Mouse (Mus musculus): ENCODE data around the gene Ros1. TPM values are rescaled to one million over a fixed set of nuclear protein-coding genes. Genes with fewer than 3 reads are reported as not detected.

Ros1 gene
- total RNA-seq (2021): not detected in 2 replicates
- long read RNA-seq: 0 reads

DNA sequence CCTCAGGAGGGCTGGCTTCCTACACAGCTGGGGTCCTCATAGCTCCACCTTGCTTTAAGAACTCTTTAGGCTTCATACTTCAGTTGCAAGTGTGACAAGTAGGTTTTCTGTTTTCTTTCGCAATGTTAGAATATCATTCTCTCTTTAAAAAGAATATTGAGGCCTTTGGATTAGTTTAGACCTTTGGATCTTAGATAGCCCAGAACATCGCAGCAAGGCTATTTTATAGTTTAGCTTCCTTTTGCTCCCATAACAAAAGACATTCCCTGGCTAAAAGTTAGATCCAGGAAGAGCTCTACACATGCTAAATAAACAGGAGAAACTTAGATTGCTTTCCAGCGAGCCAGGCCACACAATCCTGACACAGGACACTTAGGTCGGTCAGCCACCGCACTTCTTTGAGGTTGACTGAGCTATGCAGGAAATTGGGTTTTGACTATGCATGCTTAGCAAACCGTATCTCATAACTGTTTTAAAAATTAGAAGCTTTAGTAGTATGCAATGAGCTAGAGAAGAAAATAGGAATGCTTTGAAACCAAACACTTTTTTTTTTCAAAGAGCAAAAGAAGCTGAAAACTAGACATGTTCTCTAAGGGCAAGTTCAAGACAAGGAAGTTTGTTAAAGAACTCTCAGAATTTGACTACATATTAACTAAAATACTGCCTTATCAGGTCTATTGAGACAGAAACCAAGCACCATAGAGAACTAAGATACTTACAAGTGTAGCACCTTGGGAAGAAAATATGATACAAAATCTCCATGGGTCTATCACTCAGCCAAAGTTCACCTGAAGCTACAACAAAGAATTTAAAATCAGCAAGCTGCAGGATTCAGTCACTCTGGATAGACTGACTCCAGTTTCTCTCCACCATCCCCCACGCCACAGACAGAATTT is at the start of gene Ros1:
Gene Ros1 (minus strand): TSS at position 288 of the 896 bp plus-strand sequence.
- no peak for DNase-seq

DNA sequence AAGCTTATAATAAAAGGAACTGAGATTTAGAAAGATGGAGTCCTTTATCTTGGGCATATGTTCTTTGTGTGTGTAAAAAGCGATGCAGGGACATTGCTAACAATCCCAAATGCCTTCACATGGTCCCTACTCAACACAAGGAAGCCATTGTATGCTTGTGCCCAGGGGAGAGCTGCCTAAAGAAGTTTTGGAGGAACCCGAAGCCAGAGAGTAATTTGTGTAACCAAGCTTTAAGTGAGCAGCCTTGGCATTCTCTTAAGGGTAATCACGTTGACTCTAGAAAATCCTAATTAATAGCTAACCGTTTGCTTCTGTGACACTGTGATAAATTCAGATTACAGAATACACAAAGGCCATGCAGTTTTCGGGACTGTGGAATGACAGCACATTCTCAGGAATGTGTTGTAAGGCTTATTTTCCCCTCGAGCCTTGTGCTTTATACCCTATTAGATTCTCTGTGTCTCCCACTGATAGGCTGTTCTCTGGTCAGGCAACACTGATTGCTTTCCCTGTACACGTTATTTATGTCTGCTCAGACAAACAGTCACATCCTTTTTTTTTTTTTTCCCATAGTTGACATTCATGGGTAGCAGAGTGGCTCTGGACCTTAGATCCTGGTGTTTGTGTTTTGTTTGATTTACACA is 47.8 kb upstream of the Ros1 start:
- no peak for DNase-seq

DNA sequence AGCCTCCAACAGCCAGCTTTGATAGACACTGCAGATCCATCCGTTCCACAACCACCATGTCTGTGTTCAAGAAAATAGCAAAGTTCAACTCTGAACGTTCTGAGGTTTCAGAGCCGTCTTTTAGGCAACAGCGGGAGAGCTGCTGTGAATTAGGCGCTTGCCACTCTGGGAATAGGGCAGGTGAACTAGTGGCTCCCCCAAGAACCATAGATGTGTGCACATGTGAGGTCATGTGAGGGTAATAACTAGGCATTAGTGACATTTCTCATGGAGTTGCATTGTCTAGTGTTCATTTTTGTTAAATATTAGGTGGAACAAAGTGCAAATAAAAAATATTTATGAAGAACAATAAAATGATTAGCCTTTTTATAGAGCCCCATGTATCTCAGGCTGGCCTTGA is 47.0 kb upstream of the Ros1 start:
- no peak for DNase-seq

DNA sequence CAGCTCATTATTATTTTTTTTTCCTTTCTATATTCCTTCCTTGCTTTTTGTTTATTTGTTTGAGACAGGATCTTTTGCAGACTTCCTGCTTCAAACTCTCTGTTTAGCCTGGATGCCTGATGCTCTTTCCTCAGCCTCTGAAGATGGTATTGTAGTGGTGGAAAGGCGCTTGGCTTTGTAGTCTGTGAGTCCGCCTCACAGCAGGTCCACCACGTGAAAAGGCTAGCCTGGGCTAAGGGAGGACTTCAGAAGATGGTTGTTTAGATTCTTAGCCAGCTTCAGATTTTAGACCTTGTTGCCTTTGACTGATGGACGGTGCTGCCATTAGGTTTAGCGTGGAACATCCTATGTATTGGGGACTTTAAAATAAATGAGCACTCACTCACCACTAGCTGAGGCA is 40.4 kb upstream of the Ros1 start:
- DNase-seq: no peak

DNA sequence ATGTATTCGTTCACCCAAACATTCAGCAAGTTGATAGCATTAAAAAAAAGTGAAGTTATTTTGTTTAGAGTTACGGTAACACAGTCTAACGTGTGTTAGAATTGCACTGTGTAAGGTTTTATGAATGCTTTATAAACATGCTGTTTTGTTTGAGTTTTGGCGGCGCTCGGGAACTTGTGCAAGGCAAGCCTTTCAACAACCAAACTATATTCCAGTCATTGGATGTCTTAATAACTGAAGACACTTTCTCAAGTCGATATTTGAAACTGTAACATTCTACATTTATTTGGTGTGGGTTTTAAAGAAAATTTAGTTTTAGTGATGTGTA is 39.6 kb upstream of the Ros1 start:
- no peak for DNase-seq

DNA sequence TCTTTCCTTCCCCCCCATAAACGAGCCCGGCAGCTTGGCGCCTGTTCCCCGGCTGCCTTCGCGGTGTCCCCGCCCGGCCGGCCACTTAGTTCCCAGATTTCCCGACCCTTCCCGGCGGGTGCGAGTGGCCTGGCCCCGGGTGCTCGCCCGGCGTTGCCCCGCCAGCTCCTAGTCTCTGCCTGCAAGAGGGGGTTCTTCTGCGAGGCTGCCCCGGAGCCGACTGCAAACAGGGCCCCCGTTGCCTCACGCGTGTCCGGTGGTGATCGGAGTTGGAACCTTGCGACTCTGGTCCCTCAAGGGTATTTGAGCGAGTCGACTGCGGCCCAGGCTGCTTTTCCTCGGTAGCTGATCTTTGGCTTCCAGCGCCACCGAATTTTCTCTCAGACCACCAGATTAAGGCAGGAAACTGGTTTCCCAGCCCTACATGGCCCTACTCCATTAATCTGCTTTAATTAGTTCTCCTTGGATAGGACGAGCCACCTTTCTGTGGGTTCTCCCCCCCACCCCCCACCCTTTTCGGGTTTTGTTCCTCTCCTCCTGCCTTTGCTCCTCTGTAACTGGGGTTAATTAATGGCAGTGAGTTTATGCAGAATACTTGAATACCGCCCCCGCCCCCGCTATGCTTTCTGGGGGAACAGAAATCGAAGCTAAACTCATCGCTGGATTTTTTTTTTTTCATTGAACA is 39.1 kb upstream of the Ros1 start:
- DNase-seq: peak; percentile 38

DNA sequence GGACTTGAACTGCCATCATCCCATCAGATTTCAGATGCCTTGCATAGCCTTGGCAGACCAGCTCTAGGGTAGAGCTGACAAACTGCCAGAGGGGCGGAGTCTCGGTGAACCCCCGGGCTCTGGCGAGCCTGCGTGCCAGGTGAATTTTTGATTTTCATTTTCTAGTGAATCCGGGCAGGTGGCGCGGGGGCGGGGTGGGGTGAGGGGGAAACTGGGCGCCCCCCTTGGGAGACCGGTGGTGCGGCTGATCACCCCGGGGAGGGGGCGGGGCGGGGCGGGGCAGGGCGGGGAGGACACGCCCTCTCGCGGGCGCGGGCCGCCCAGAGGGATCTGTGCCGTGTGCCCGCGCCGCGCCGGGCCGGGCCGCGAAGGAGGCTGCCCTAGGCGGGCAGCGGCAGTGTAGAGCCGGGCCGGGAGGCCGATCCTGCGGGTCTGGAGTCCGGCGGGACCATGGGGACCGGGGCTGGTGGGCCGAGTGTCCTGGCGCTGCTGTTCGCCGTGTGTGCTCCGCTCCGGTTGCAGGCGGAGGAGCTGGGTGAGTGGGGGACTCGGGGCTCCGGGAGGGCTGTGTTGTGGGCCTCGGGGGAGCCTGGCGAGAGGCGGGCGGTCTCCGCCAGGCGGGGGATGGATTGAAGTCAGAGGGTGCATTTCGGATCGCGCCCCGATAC is 38.4 kb upstream of the Ros1 start, which contains the start of gene Dcbld1:
Gene Dcbld1 (plus strand): TSS at position 319 of the 668 bp plus-strand sequence.
- peak; percentile 69 for DNase-seq

DNA sequence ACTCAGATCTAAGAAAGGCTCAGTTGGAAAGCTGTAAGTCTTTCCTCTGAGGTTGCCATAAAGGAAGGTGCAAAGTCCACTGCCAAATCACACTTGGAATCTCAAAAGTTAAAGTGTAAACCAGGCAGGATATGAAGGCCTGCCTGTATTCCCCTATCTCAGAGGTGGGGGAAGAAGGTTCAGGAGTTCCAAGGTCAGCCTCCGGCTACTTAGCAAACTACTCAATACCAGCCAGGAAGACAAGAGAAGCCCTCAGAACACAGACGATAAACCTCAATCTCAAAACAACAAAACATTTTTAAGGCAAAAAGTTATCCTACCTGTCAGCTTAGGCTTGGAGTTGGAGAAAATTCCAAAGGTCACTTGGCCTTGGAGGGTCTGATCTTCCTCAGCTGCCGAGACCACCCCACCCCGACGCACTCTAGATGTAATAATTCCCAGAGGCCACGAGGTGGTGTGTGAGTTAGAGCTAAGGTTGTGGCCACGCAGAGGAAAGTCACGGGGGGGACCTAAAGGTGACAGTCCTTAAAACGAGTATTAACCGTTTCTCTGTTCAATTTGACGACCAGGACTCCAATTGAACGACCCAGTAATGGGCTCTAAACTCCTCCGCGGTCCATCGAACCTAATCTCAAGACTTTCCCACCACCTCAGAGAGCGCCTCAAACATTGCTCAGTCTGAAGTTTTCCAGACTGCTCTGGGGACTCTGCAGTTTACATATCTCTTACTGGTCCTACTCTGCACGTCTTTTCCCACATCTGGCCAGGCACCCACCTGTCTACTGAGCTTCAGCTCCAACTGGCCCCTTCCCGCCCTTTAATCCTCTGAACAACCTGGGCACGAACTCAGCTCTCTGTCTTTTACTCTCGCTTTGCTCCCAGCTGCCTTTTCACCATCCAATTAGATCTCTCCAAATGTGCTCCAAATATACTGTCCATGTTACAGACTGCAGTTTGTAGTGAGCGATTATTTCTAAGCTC is 37.4 kb upstream of the Ros1 start:
- peak; percentile 23 for DNase-seq

DNA sequence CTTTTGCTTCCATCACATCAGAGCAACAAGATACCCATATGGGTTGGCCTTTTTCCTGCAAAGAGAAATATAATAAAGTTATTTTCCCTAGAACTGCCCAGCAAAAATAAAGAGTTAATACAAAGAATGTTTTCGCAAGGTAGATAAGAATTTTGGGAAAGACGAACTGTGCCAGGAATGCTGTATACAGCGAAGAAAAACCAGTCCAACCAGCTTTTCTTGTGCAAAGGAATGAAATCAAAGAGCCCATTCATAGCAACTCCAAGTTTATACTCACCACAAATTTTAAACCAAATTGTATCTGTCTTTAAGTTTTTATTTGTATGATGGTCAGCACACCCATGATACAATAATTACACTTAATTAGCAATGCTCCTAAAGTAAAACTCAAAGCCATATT is 24.6 kb upstream of the Ros1 start:
- DNase-seq: no peak

DNA sequence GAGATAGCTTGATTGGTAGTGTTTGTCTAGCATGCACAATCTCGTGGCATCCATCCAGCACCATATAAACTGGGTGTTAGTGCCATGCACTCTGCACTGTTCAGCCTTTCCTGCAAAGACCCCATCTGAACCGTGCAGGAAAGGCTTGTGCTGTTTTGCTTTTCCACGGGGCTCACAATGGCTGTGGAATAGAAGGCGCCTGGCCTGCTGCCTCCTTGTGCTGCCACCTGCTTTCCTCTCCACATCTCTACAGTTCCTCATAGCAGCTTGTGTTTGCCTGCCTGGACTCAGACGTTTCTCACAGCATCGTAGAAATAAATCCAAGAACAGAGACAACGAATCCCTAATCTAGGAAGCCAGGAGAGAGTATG is 22.5 kb upstream of the Ros1 start:
- DNase-seq: no peak

DNA sequence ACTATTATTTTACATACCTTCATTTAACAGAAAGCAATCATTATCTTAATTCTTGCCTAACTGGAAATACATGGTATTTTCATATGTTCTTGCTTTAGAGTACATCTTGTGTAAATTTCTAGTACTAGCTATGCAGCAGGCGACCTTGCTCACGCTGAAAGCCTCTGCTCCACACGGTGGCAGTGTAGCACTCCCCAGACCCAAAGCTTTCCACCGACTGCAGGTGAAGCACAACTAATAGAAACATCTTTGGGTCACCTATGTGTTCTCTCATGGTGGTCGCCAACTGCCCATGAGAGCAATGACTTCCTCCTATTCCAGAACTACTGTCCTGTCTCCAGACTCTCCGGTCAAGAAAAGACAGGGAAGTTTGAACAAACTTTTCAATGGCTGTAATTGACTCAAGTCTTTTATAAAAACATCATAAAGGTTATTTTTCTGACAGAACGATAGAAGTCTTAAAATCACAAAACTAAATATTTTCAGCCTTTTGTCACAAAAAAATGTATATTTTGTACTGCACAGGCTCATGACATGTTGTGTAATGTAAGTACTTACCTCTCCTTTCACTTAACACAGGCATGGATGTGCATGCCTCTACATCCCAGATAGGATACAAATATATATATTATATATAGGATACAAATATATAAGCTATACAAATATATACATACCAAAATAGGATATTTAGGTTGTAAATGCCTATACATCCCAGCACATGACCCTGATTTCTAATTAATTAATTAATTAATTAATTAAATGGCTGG is 21.9 kb upstream of the Ros1 start:
- peak; percentile 63 for DNase-seq

DNA sequence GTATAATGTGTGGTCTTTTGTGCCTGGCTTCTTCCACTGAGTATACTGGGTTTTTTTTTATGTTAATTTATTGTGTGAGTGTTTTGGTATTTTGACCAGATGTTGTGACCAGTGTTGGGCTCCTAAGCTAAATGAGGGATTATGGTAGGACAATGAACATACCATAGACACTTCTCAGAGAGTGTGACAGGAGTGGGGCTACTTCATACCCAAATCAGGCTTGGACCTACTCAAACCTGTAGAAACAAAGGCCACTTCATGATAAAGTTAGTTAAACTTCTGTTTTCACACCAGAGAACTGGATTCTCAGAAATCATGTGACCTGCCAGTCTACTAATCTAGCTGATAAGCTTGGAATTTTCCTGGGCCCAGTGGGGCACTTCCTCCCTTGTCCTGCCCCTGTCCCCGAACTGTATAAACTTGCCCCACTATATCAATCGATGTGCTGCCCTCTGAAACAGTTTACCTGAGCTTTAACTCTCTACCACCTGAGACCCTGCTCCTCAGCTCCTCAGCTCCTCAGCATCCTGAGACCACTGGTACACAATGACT is 20.3 kb upstream of the Ros1 start:
- DNase-seq: no peak

- no peak for DNase-seq
Measured at GRCm38 (mm10) chr10:52204006-52204405, 9.0 kb upstream of the Ros1 start.

DNA sequence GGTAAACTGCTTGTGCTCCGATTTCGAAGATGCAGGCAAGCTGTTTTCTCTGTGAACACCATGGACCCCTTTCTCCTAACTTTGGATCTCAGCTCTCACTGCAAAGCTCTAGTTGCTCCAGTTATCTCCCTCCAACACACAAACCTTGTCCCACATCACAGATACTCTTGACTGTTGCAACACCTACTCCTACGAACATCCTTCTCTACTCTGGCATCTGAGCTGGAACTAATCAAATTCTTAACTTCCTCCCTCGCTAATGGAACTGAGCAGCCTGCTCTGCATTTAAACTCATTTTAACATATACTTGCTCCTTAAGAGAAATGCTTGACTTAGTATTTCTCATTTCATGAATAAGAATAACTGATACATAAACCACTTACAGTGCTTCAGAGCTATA is 9.1 kb downstream of the Ros1 start:
- no peak for DNase-seq

- DNase-seq: no peak
Measured at GRCm38 (mm10) chr10:52182878-52183277, 12.2 kb downstream of the Ros1 start.

DNA sequence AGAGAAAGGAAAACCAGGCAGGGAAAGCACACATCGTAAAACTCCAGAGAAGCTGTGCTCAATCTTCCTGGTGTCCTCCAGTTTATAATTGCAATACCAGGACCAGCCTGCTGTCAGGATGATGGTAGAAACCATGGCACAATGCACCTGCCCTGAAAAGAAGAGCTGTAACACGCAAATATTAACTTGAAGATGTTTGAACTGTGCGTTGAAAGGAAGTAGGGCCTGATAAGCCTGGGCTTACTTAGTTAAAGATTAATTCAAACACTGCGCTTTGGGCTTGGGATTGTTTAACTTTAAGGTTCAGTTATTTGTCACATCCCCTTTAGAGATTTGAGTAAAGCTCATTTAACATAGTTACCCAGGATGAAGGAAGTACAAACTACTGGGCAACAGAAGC is 20.7 kb downstream of the Ros1 start:
- no peak for DNase-seq

DNA sequence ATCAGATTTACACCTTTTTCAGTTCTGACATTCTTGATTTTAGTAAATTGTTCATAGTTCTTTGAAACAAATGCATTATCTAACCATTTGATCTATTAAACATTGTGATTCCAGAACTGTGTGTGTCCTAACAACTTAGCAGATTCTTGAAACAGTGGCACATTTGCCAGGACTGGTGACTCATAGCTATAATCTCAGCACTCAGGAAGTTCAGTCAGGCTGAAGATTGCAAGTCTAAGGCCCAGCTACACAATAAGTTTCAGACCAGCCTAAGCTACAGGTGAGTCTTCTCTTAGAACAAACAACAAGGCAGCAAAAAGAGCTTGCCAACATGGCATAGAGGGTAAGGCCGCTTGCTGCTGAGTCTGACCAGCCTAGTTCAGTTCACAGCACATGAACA is 24.6 kb downstream of the Ros1 start:
- DNase-seq: no peak

DNA sequence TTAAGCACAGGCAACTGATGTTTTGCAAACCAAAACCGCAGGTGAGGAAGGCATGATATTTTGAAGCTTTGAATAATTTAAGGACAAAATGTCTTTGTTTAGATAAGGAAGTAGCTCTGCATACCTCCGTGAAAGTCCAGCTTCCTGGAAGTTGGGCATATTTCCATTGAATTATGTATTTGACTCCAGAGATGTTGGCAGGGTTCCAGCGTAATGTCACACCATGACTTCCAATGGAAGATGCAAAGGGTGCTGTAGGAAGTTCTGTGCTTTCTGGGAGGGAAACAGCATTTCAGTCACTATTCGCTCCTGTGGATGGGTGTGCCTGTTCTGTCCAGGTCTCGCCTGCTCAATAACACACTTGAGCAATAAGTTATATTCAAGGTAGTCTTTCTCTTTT is 25.2 kb downstream of the Ros1 start:
- DNase-seq: no peak

DNA sequence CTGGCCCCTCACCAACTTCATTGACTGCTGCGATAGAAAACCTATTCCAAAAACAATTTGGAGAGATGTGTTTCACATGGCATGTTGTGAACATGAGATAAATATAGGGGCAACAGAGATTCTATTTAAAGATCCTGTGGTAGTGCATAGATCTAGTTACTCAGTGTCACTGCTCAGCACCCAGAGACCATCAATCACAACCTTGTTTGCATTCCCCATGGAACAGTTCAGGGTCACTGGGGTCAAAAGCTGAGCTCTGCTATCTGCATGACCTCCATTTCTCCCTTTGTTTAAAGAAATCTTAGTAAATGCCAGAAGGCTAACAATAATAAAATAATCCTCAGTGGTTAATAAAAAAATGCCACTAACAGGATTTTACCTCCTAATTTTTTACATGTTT is 29.7 kb downstream of the Ros1 start:
- no peak for DNase-seq

- DNase-seq: no peak
Measured at GRCm38 (mm10) chr10:52160604-52161003, 34.4 kb downstream of the Ros1 start.
